Comparison of ENCODE assay signal across 8 mouse cellular contexts in the genomic region with DNA sequence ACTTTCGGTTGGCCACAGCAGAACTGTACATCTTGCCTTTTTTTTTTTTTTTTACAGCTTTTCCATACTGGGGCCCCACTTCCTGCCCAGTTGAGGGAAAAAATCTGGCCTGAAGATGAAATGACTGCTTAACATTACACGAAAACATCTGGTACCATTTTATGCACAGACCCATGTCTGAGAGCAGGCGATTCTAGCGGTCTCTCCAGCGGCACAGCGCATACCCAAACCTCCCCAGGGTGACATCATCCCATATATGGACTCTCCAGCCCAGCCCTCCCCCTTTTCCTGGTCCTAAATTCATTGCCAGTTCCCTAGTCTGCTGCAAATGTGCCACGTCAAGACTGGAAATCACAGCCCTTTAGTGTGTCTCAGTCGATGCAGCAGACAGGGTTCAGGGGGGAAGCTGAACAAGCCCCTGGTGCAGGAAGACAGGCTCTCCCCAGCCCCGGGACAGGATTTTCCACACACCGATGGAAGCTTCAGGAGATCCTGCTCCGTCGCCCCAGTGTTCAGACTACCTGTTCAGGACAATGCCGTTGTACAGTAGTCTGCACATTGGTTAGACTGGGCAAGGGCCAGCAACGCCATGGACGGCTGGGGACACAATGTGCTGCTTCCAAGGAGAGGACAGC.
A peak's percentile ranks its signal among the peaks of the same experiment; 100 is the strongest.
DNase-seq lines count a peak whose midpoint lies in the region; ATAC-seq lines count a peak whose summit lies in the region.

No protein-coding gene starts in this region.

- peak overlapping the region; percentile 24 for H3K27ac ChIP-seq in brown adipose tissue, adult 24 weeks (replicated peaks; ENCODE audit: low read depth, low read length)
- no peak overlapping the region for H3K27ac ChIP-seq in hindbrain, embryonic 16.5 days (ENCODE audit: low read depth, low read length)
- peak overlapping the region; percentile 89 for H3K27ac ChIP-seq in liver, embryonic 11.5 days (ENCODE audit: low read depth, low read length)

- no peaks in the 10 kb centered on the region; the same call in 1 of the 2 replicates for H3K4me1 ChIP-seq in brown adipose tissue, adult 24 weeks (ENCODE audit: control insufficient read depth, insufficient read depth, insufficient read length, low read length)
- no peaks in the 10 kb centered on the region for H3K4me1 ChIP-seq in hindbrain, embryonic 16.5 days (ENCODE audit: control insufficient read depth, insufficient read depth, low read depth, low read length)
- 0 out of 2 replicates have a peak, but pooled peaks cover 2% of the 10 kb centered on the region for H3K4me1 ChIP-seq in liver, embryonic 11.5 days (replicated peaks; ENCODE audit: control insufficient read depth, insufficient read depth, low read length)

- H3K9me3 ChIP-seq in hindbrain, embryonic 16.5 days (ENCODE audit: control insufficient read depth, low read length), result no peaks in the 10 kb centered on the region
- H3K9me3 ChIP-seq in liver, embryonic 11.5 days (ENCODE audit: control insufficient read depth, low read length), result no peaks in the 10 kb centered on the region

- 69% methylated on average over 15 of the region's 15 CpGs for WGBS in hindbrain, embryonic 16.5 days
- WGBS in liver, embryonic 11.5 days, result 54% methylated on average over 15 of the region's 15 CpGs

- H3K4me2 ChIP-seq in hindbrain, embryonic 16.5 days (ENCODE audit: low read length), result 0 out of 2 replicates have a peak overlapping the region, but pooled peaks have one; percentile 7
- H3K4me2 ChIP-seq in liver, embryonic 11.5 days, result peak overlapping the region; percentile 39

- peak overlapping the region; percentile 31; the same call in 1 of the 2 replicates for H3K9ac ChIP-seq in hindbrain, embryonic 16.5 days (ENCODE audit: low read depth, low read length)
- H3K9ac ChIP-seq in liver, embryonic 11.5 days (ENCODE audit: low read depth, low read length), result peak overlapping the region; percentile 32

- no peaks in the 10 kb centered on the region for H3K27me3 ChIP-seq in hindbrain, embryonic 16.5 days (replicated peaks; ENCODE audit: control insufficient read depth, insufficient read depth, low read length)
- H3K27me3 ChIP-seq in liver, embryonic 11.5 days (replicated peaks; ENCODE audit: control insufficient read depth, insufficient read depth, low read length), result no peaks in the 10 kb centered on the region

- ATAC-seq in hindbrain, embryonic 16.5 days, result peak; percentile 71; the same call in 1 of the 2 replicates
- ATAC-seq in liver, embryonic 11.5 days (replicated peaks; ENCODE audit: low FRiP score), result peak; percentile 66
- ATAC-seq in megakaryocyte progenitor cell, adult 5-6 weeks (replicated peaks; ENCODE audit: poor library complexity), result no peak

- no peaks in the 10 kb centered on the region for H3K36me3 ChIP-seq in hindbrain, embryonic 16.5 days (ENCODE audit: control insufficient read depth, insufficient read depth, low read length)
- no peaks in the 10 kb centered on the region for H3K36me3 ChIP-seq in liver, embryonic 11.5 days (ENCODE audit: control insufficient read depth, insufficient read depth, low read length)

- DNase-seq in gastrocnemius, postnatal 10 days, result peak; percentile 60
- DNase-seq in liver, embryonic 11.5 days (ENCODE audit: low spot score), result peak; percentile 52
- peak; percentile 45 for DNase-seq in ovary, postnatal 36 days (ENCODE audit: low spot score)
- no peak for DNase-seq in cerebellum, postnatal 14 days
- DNase-seq in layer of hippocampus, adult 11-12 months (ENCODE audit: low spot score), result no peak

- peak overlapping the region; percentile 54 for H3K4me3 ChIP-seq in brown adipose tissue, adult 24 weeks (ENCODE audit: insufficient read depth, low read depth, low read length)
- H3K4me3 ChIP-seq in hindbrain, embryonic 16.5 days (ENCODE audit: low read length), result no peak overlapping the region
- H3K4me3 ChIP-seq in liver, embryonic 11.5 days (ENCODE audit: low read depth, low read length), result peak overlapping the region; percentile 43

Comparison
In these comparisons a context has a peak if more than half of its experiments do, and no peak if none do; other contexts are left out.
1. DNase-seq: peak in gastrocnemius, postnatal 10 days (single experiment), liver, embryonic 11.5 days (single experiment) and ovary, postnatal 36 days (single experiment); none in cerebellum, postnatal 14 days (0 of 2) and layer of hippocampus, adult 11-12 months (single experiment).